Mouse (Mus musculus) fat pad, adult 2 months (tissue): ENCODE results near the gene Snx13.

Source experiments
- DNase-seq: peaks from one replicate; pipeline ENCODE4 v3.0.0-alpha.2; 2011; ENCODE audit warnings: low read depth, low spot score; ENCODE audit errors: extremely low read depth

Snx13 gene

DNA sequence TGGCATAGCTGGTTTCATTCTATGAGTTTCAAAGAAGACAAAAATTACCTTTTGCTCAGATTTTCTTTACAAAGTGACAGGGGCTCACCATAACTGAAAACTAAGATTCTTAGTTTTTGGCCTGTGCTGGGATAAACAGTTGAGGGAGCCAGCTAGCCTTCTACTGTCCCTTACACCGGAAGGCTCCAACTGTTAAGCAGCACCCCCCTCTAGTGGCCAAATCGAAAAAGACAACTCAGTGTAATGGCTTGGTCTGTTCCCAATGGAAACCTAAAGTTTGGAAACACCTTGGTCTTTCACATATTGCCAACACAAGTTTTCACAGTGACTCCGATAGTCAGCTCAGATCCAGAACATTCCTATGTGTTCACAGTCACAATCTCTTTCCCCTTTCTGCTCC, 135.7 kb downstream of the Snx13 start:
- no peak for DNase-seq

DNA sequence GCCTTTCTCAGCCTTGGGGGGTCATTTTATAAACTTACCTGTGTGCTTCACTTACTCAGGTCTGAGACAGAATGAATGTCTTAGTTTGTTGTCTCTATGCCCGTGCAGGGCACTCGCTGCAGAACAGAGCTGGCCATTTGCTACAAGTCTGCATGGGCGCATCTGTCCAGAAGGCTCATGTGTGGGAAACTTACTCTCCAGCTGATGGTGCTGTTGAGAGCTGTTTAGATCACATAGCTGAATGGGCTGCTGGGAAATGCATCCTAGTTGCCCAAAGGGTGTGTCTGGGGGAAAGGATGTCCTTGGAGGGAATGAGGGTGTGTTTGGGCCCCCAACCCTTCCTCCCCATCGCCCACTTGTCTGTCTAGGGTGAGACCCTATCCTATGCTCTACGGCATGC, 137.3 kb downstream of the Snx13 start:
- no peak for DNase-seq

DNA sequence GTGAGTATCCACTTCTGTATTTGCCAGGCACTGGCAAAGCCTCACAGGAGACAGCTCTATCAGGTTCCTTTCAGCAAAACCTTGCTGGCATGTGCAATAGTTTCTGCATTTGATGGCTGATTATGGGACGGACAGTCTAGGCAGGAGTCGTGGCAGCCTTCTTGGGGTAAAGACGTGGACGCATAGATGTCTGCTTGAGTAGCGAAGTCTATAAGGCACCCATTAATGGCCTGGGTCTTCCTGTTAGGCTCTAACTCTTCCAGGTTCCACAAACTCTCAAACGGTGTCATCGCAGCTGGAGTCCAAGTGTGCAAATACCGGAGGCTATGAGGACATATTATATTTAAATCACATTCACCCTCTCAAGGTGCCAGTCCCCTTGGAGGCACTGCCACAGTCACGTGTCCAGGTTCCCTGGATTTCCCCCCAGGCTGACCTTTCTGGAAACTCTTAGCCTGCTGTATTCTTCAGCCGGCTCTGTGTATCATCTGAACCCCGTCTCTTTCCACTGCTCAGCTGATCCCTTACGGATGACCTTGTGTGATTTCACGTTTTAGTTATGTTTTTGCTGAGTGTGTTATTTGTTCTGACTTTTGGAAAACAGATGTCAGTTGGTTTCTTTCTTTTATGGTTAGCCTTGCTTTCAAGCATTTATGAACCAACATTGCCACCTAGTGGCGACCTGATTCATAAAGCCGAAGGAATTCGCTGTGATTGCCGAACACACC, 144.9 kb downstream of the Snx13 start:
- no peak for DNase-seq

DNA sequence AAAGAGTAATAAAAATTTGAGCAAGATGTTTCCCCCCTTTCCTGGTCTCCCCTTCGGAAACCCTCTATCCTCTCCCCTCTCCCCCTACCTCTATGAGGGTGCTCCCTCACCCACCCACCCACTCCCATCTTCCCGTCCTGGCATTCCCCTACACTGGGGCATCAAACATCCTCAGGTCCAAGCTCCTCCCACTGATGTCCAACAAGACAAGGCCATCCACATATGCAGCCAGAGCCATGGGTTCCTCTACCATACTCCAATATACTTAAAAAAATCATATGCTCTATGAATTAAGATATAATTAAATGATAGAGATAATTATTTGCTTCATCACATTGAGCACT, 145.4 kb downstream of the Snx13 start:
- no peak for DNase-seq
